Mouse (Mus musculus): Measurements from ENCODE around the gene Ptprc. TPM values are rescaled to one million over a fixed set of nuclear protein-coding genes. Genes with fewer than 3 reads are reported as not detected.

Gene Ptprc
- total and polyA plus RNA-seq, 3 experiments, result 13.1 to 15.1 TPM; not detected in 1

GRCm38 (mm10) chr1:138140769-138141168 is 34.7 kb downstream of the Ptprc start:
- TF ChIP-seq EP300 (IDR thresholded peaks at IDR 0.05; ENCODE audit: low read depth in 1 of 2, low read length in 2 of 2) (no peak), CTCF (IDR thresholded peaks at IDR 0.05 in 2 of 3, conservative IDR thresholded peaks at IDR 0.05 in 1 of 3; ENCODE audit: control insufficient read depth in 1 of 3, insufficient read depth in 1 of 3, low read depth in 2 of 3, low read length in 3 of 3, poor library complexity in 1 of 3, severe bottlenecking in 1 of 3) (no peak), TAL1 (IDR thresholded peaks at IDR 0.05; ENCODE audit: low read length) (no peak)
- H3K79me2 ChIP-seq (ENCODE audit: control insufficient read depth, insufficient read depth, low read length, poor library complexity), result no peaks in the 10 kb centered on the region
- peaks cover 0 to 17% of the 10 kb centered on the region in 2 experiments; a peak in 2 of 4 replicates for H3K36me3 ChIP-seq (ENCODE audit: control insufficient read depth in 1 of 2, insufficient read depth in 2 of 2, low read length in 2 of 2)
- no peak overlapping the region for H3K4me3 ChIP-seq (ENCODE audit: control insufficient read depth in 1 of 2, insufficient read depth in 1 of 2, low read depth in 2 of 2, low read length in 2 of 2)
- no peak overlapping the region for H3K9ac ChIP-seq (ENCODE audit: control insufficient read depth, low read depth, low read length, poor library complexity, severe bottlenecking)
- no peaks in the 10 kb centered on the region for H3K9me3 ChIP-seq (replicated peaks; ENCODE audit: insufficient read depth, low read length)
- H3K4me1 ChIP-seq (ENCODE audit: control insufficient read depth in 1 of 2, insufficient read depth in 2 of 2, low read length in 2 of 2), result peaks cover 6 to 8% of the 10 kb centered on the region in 2 experiments
- no peak overlapping the region for H3K27ac ChIP-seq (ENCODE audit: control insufficient read depth, low read depth, low read length)
- H3K27me3 ChIP-seq (ENCODE audit: control insufficient read depth in 1 of 2, insufficient read depth in 2 of 2, low read length in 2 of 2), result no peaks in the 10 kb centered on the region
- DNase-seq (ENCODE audit: low read depth, low spot score), result no peak

DNA sequence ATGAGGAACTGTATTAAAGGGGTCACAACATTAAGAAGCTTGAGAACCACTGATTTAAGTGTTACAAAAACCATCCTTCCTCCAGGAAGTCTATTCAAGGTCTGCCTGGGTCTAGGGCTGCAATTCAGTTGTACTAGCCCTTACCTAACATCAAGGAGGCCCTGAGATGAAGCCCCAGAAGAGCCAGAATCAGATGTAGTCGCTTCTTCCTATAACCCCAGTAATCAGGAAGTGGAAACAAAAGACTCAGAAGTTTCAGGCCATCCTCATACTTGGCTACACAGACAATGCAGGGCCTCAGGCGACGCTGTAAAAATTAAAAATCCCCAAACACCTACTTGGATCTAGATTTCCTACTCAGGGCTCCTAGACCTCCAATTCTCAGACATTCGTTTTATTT is 37.8 kb downstream of the Ptprc start:
- Histone ChIP-seq H3K9ac (ENCODE audit: control insufficient read depth, low read depth, low read length, poor library complexity, severe bottlenecking) (no peak overlapping the region), H3K27me3 (ENCODE audit: control insufficient read depth in 1 of 2, insufficient read depth in 2 of 2, low read length in 2 of 2) (no peaks in the 10 kb centered on the region), H3K36me3 (ENCODE audit: control insufficient read depth in 1 of 2, insufficient read depth in 2 of 2, low read length in 2 of 2) (peaks cover 0 to 23% of the 10 kb centered on the region in 2 experiments; a peak in 2 of 4 replicates), H3K4me1 (ENCODE audit: control insufficient read depth in 1 of 2, insufficient read depth in 2 of 2, low read length in 2 of 2) (peaks cover 11 to 14% of the 10 kb centered on the region in 2 experiments), H3K9me3 (replicated peaks; ENCODE audit: insufficient read depth, low read length) (no peaks in the 10 kb centered on the region), H3K27ac (ENCODE audit: control insufficient read depth, low read depth, low read length) (no peak overlapping the region), H3K79me2 (ENCODE audit: control insufficient read depth, insufficient read depth, low read length, poor library complexity) (no peaks in the 10 kb centered on the region), H3K4me3 (ENCODE audit: control insufficient read depth in 1 of 2, insufficient read depth in 1 of 2, low read depth in 2 of 2, low read length in 2 of 2) (no peak overlapping the region)
- no peak for DNase-seq (ENCODE audit: low read depth, low spot score)
- TF ChIP-seq CTCF (IDR thresholded peaks at IDR 0.05 in 2 of 3, conservative IDR thresholded peaks at IDR 0.05 in 1 of 3; ENCODE audit: control insufficient read depth in 1 of 3, insufficient read depth in 1 of 3, low read depth in 2 of 3, low read length in 3 of 3, poor library complexity in 1 of 3, severe bottlenecking in 1 of 3) (no peak), ZMIZ1 (IDR thresholded peaks at IDR 0.05; ENCODE audit: low read depth, low read length) (no peak), TBP (IDR thresholded peaks at IDR 0.05; ENCODE audit: low read depth, low read length) (no peak), CHD1 (IDR thresholded peaks at IDR 0.05; ENCODE audit: low read depth, low read length) (no peak), ELF1 (IDR thresholded peaks at IDR 0.05; ENCODE audit: low read depth, low read length) (no peak), MAFK (IDR thresholded peaks at IDR 0.05; ENCODE audit: borderline replicate concordance, low read depth, low read length) (no peak), NRF1 (IDR thresholded peaks at IDR 0.05; ENCODE audit: insufficient read depth, low read depth, low read length, poor library complexity, severe bottlenecking) (no peak), KAT2A (conservative IDR thresholded peaks at IDR 0.05; ENCODE audit: low read depth, low read length) (no peak), MEF2A (IDR thresholded peaks at IDR 0.05; ENCODE audit: extremely low read depth, insufficient replicate concordance, low read depth, low read length, poor library complexity, severe bottlenecking) (no peak), TCF12 (IDR thresholded peaks at IDR 0.05; ENCODE audit: low read depth, low read length) (no peak), POLR2AphosphoS5 (IDR thresholded peaks at IDR 0.05; ENCODE audit: borderline replicate concordance, low read depth, low read length) (no peak), MAX (IDR thresholded peaks at IDR 0.05; ENCODE audit: low read length) (no peak), SIN3A (IDR thresholded peaks at IDR 0.05; ENCODE audit: low read length) (no peak), USF2 (IDR thresholded peaks at IDR 0.05; ENCODE audit: borderline replicate concordance in 1 of 2, insufficient read depth in 1 of 2, low read depth in 1 of 2, low read length in 2 of 2) (no peak), HCFC1 (IDR thresholded peaks at IDR 0.05; ENCODE audit: low read depth, low read length) (no peak)

Data from MEL (cell line).